Mouse (Mus musculus): ENCODE measurements around the gene E2f4.

GRCm38 (mm10) chr8:105258911-105259720, 38.3 kb upstream of the E2f4 start:
- no peak for TF ChIP-seq POLR2A (IDR thresholded peaks at IDR 0.05; ENCODE audit: control insufficient read depth, extremely low read depth, insufficient read depth, low read length, poor library complexity)
- TF ChIP-seq CTCF (IDR thresholded peaks at IDR 0.05; ENCODE audit: borderline replicate concordance, control insufficient read depth, extremely low read depth, insufficient read depth, low read length, poor library complexity), result no peak

Measured in thymus, adult 2 months (tissue).